Mouse (Mus musculus) gastrocnemius, adult 2 months (tissue): Measurements from ENCODE around the gene Rngtt. TPM values are rescaled to one million over a fixed set of nuclear protein-coding genes. Genes with fewer than 3 reads are reported as not detected.
"Not testable (repeated sequence)": the region's sequence is repeated elsewhere in the genome, so short reads cannot be mapped to it uniquely, and the experiment has no call there.

Source experiments
- DNase-seq: peaks from one replicate; pipeline ENCODE4 v3.0.0; 2022
- H3K27ac ChIP-seq: fragments of 200-600 bp; 2 replicates; pipeline ENCODE4 v1.8.1; 2022; ENCODE audit warnings: mild to moderate bottlenecking
- H3K4me3 ChIP-seq: fragments of 200-600 bp; 2 replicates; pipeline ENCODE4 v1.8.1; 2022; ENCODE audit warnings: mild to moderate bottlenecking, moderate library complexity
- CTCF ChIP-seq: fragments of 200-600 bp; IDR thresholded peaks from 2 replicates; pipeline ENCODE4 v1.8.1; 2022; ENCODE audit warnings: antibody characterized with exemption, mild to moderate bottlenecking, moderate library complexity
- intact Hi-C: fragments of 180-260 bp; cut with DNase I; formaldehyde crosslinking; loops from one replicate; pipeline ENCODE4 v1.15.1; 2025
- total RNA-seq, 2 experiments: library from RNA; stranded (reverse); gene quantifications; 2 replicates each; pipeline ENCODE4 v1.2.3; 2021

The Rngtt gene
- total RNA-seq, 2 experiments from 2014 or later, result 7.1 to 10.0 TPM

GRCm38 (mm10) chr4:33413791-33414190 lies 103.7 kb downstream of the Rngtt start:
- Histone ChIP-seq H3K4me3 (peak overlapping the region; percentile 40), H3K27ac (peak overlapping the region; percentile 65)
- peak; percentile 69 for DNase-seq
- intact Hi-C loops, result loop anchor here (10.0 kb wide), 1 partner anchor 171 kb away; no protein-coding TSS in a partner anchor
- no peak for TF ChIP-seq CTCF

DNA sequence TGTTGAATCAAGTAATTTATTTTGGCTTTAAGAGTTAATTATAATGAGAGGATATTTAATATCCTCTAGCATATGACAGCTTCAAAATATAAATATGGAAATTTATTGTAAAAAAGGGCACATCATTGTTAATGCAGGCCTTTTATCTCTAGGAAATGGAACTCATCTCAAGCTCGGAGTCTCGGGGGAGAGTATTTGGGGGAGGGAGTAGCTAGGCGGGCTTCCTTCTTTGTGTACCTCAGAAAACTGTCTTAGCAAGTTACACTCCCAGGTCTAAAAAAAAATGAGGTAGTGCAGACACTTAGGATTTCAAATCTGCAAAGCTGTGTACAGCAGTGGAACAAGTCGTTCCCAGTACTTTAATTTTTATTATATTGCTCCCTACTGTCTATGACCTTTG lies 104.7 kb downstream of the Rngtt start:
- Histone ChIP-seq H3K4me3 (no peak overlapping the region), H3K27ac (peak overlapping the region; percentile 28; the same call in 1 of the 2 replicates)
- DNase-seq, result no peak
- intact Hi-C loops, result loop anchor here (10.0 kb wide), 1 partner anchor 170 kb away; no protein-coding TSS in a partner anchor
- no peak for TF ChIP-seq CTCF

GRCm38 (mm10) chr4:33417391-33417790 lies 107.3 kb downstream of the Rngtt start:
- intact Hi-C loops, result loop anchor here (10.0 kb wide), 1 partner anchor 167 kb away; no protein-coding TSS in a partner anchor
- DNase-seq, result no peak
- Histone ChIP-seq H3K27ac (no peak overlapping the region), H3K4me3 (no peak overlapping the region)
- no peak for TF ChIP-seq CTCF

- TF ChIP-seq CTCF, result no peak
- DNase-seq, result no peak
- intact Hi-C loops, result loop anchor here (10.0 kb wide), 1 partner anchor 165 kb away; no protein-coding TSS in a partner anchor
- H3K27ac ChIP-seq, result no peak overlapping the region
- no peak overlapping the region for H3K4me3 ChIP-seq
Measured at GRCm38 (mm10) chr4:33419644-33420043, 109.5 kb downstream of the Rngtt start.

- no peak for TF ChIP-seq CTCF
- Histone ChIP-seq H3K27ac (no peak overlapping the region), H3K4me3 (no peak overlapping the region)
- no peak for DNase-seq
- intact Hi-C loops, result no loop called here
Measured at GRCm38 (mm10) chr4:33428856-33429255, 118.7 kb downstream of the Rngtt start.

DNA sequence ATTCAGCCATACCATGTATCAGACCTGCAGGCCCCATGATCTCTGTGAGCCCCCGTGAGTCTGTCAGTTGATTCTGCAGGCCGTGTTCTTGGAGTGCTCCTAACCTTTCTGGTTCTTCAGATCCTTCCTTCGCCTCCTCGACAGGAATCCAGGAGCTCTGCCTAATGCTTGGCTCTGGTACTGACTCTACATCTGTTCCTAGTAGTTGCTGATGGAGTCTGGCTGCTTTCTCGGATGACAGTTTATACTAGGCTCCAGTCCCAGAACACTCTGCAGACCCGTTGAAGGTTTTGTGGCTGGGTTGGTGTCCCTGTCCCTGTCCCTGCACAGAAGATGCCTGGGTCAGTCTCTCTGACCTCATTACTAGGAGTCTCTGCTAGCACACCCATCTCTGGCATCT lies 131.8 kb downstream of the Rngtt start:
- Histone ChIP-seq H3K27ac (no peak overlapping the region), H3K4me3 (no peak overlapping the region)
- no peak for TF ChIP-seq CTCF
- intact Hi-C loops, result no loop called here
- DNase-seq, result peak; percentile 35

- no peak for DNase-seq
- H3K4me3 ChIP-seq, result no peak overlapping the region
- no peak overlapping the region for H3K27ac ChIP-seq
- intact Hi-C loops, result no loop called here
- TF ChIP-seq CTCF, result no peak
Measured at GRCm38 (mm10) chr4:33446265-33446664, 136.2 kb downstream of the Rngtt start.

DNA sequence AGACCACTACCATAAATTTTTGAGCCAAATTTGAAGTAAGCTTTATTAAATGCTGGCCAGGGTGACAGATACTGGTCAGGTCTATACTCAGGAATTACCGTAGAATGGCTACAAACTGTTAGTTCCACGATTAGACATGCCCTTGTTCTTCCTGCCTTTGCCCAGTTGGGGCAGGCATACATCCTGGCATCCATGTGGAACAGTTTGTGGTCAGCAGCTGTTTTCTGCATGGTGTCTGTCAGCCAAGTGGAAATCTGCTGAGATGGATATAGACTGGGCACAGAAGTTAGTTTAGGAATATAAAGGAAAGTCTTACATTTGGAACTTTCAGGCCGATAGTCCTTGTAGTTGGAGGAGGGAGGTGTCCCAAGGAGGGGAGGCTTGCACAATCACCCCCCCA lies 136.8 kb downstream of the Rngtt start:
- no peak for DNase-seq
- intact Hi-C loops, result no loop called here

DNA sequence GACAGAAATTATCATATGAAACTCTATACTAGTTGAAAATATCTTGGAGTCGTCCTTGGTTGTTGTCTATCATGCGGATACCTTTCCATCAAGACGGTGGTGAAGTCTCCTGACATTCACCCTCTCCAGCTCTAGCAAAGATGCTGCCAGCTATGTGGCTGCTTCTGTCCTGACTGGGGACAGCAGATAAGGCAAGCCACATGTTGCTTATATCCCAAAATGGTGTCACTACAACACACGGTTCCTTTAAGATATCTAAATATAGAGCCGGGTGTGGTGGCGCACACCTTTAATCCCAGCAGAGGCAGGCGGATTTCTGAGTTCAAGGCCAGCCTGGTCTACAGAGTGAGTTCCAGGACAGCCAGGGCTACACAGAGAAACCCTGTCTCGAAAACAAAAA lies 140.2 kb downstream of the Rngtt start:
- H3K4me3 ChIP-seq, DNase-seq, H3K27ac ChIP-seq, intact Hi-C loops: not testable (repeated sequence)

More for the DNA sequence above, 136.8 kb downstream of the Rngtt start:
- H3K4me3 ChIP-seq, result no peak overlapping the region
- no peak for TF ChIP-seq CTCF
- no peak overlapping the region for H3K27ac ChIP-seq

GRCm38 (mm10) chr4:33459851-33460250 lies 149.7 kb downstream of the Rngtt start:
- intact Hi-C loops, result no loop called here
- no peak overlapping the region for H3K27ac ChIP-seq
- no peak for DNase-seq
- H3K4me3 ChIP-seq, result no peak overlapping the region
- TF ChIP-seq CTCF, result no peak

DNA sequence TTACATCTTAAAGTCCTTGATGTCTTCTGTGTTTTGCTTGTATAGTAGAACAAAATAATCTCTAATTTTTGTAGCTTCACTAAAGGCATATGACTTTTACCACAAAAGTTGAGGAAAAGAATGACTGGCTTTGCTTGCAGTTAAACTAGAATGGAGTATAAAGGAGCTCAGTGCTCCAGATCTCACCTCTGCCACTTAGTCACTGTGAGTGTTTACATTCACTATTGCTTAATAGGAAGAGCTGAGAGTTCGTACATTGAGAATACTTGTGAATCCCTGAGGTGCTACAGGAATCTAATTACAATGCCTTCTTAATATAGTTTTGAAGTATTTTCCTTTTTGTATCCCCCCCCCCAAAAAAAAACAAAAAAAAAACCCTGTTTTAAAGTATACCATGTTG lies 154.3 kb downstream of the Rngtt start:
- Histone ChIP-seq H3K4me3 (no peak overlapping the region), H3K27ac (no peak overlapping the region)
- DNase-seq, result no peak
- no peak for TF ChIP-seq CTCF
- intact Hi-C loops, result no loop called here

GRCm38 (mm10) chr4:33465871-33466270 lies 155.8 kb downstream of the Rngtt start:
- intact Hi-C loops, result no loop called here
- no peak for TF ChIP-seq CTCF
- Histone ChIP-seq H3K27ac (no peak overlapping the region), H3K4me3 (no peak overlapping the region)
- no peak for DNase-seq

DNA sequence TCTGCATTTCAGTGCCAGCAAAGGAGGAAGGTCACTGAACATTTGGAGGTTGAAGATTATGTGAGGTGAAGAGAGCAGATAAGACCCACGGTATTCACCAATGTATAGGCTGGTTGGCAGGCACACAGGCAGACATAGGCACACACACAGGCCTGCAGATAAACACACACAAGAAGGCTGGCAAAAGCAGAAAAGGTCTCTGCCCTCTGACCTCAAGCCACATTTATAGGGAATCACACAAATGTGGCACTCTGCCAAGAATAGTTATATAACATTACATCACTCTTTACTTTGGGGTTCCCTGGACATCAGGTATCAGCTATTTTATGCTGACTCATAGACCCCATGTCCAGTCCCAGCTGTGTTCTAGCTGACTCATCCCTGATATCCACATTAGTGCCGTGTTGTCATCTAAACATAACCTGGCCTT lies 156.9 kb downstream of the Rngtt start:
- intact Hi-C loops, result no loop called here
- no peak overlapping the region for H3K4me3 ChIP-seq
- H3K27ac ChIP-seq, result no peak overlapping the region
- no peak for DNase-seq
- TF ChIP-seq CTCF, result no peak

GRCm38 (mm10) chr4:33467627-33468026 lies 157.5 kb downstream of the Rngtt start:
- intact Hi-C loops, result no loop called here
- no peak overlapping the region for H3K27ac ChIP-seq
- no peak for DNase-seq
- TF ChIP-seq CTCF, result no peak
- no peak overlapping the region for H3K4me3 ChIP-seq
